Mouse (Mus musculus) c-Kit-negative CD71-positive TER-119-positive erythroid progenitor cells, embryonic 14.5 days (primary cell): ENCODE data around the gene Gm28043.
"Not testable (repeated sequence)": the region's sequence is repeated elsewhere in the genome, so short reads cannot be mapped to it uniquely, and the experiment has no call there.

ENCODE experiments used
- DNase-seq: peaks from one replicate; pipeline ENCODE4 v3.0.0-alpha.2; 2013; ENCODE audit warnings: low read depth, low spot score

The Gm28043 gene

DNA sequence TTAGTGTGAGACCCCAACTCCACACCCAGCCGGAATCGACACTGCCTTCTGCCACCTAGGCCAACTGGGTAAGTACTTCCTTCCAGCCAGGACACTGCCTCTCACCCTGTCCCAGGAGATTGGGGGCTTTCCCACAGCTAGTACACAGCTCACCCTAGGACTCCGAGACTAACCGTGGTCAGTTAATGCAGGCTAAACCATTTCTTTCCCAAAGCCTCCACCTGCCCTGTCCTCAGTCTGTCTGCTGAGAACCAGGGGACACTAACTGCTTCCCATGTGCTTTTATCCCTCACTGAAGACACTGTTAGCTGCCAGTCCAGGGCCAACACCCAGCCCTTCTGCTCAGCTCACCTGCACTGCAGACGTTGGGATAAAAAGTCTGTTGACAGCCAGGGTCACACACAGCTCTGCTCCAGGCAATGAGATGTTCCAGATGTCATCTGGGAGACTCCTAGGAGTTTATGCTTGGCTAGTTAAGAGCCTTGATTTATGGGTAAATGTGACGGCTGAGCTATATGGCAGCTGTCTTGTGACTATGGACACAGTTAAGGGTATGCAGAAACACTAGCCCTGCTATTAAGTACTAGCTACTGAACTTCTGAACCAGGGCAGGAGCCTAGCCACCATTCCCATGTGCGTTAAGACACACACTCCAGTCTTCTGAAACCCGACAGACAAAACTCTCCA lies 97.2 kb downstream of the Gm28043 start:
- no peak for DNase-seq

DNA sequence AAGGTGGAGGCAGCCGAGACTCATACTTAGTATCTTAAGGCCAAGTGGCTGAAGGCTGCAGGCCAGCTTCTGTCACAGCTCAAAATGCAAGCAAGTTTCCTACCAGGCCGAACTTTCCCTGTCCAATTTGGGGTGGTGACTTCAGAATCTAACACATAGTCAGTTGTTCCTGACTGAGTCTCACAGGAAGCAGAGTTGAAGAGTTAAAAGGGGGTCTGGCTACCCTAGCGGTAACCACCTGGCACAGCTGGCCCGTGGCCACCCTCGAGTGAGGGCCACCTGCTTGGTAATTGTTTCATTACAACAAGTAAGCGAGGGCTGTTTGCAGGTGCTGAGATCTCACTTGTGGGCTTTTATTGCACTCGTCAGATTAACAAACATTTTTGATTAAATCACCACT lies 97.9 kb downstream of the Gm28043 start:
- DNase-seq, result no peak

- DNase-seq, result not testable (repeated sequence)
Measured at GRCm38 (mm10) chr17:29713734-29714133, 99.1 kb downstream of the Gm28043 start.

GRCm38 (mm10) chr17:29716732-29717445 lies 102.2 kb downstream of the Gm28043 start, which contains the start of gene Ccdc167:
Ccdc167 (minus strand) TSS chr17:29717044.
- DNase-seq, result peak; percentile 95

GRCm38 (mm10) chr17:29718660-29719059 lies 104.0 kb downstream of the Gm28043 start:
- no peak for DNase-seq

- no peak for DNase-seq
Measured at GRCm38 (mm10) chr17:29719628-29720575, 105.2 kb downstream of the Gm28043 start.

DNA sequence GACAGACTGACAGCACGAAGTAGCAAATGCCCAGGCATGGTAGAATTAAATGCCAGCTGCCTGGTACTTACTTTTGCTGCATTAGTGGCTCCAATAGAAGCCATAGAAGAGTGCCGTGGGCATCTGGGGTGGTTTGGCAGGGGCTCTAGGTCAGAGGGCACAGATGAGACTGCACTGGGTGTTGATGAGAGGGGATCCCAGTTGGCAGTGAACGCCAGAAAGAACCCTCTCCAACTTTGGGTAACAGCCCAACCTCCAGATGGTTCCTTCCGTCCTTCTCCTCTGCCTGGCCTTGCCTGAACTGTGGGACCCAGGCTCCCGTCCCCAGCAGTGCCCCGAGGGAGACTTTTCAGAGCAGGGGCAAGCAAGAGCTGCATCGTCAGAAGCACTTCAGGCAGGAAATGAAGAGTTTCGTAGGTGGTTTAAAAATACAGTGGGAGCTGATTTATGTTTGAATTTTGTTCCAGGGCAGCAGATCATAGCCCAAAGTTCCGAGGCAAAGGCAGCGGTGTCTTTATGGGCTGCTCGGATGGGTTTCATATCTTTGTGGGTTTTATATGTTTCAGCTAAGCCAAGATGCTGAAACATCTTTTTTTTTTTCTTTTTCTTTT lies 106.2 kb downstream of the Gm28043 start:
- no peak for DNase-seq

GRCm38 (mm10) chr17:29724610-29725009 lies 109.9 kb downstream of the Gm28043 start:
- no peak for DNase-seq

GRCm38 (mm10) chr17:29725027-29725620 lies 110.4 kb downstream of the Gm28043 start:
- DNase-seq, result no peak

GRCm38 (mm10) chr17:29728082-29728481 lies 113.4 kb downstream of the Gm28043 start:
- no peak for DNase-seq

- DNase-seq, result no peak
Measured at GRCm38 (mm10) chr17:29730510-29731265, 116.0 kb downstream of the Gm28043 start.

DNA sequence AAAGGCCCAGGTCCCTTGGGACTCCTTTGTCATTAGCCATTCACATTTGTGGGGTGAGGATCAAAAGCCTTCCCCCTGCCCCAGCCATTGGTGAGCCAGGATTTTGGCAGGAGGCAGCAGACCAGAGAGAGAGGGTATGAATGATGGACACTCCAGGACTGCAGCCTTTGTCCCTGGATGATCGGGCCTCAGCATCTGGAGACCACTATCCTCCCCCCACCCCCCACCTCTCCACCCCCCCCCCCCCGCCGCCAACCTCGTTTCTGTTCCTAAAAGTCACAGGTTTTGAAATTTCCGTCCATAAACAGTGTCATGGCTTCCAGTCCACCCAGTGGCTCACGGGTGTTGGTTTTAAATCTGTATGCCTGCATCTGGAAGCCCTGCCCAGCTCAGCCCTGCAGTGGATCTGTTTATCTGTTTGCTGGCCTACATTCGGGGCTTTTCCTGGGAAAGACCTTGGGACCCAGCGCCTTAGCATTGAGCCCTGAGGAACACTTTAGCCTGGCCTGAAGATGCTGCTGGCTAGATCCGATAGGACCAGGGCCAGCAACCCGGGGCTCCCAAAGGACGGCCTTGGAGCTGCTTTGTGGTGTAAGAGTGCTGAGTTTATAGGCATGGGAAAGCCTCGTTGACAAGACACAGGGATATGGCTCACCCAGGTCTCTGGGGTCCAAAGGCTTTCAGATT lies 116.7 kb downstream of the Gm28043 start:
- no peak for DNase-seq

DNA sequence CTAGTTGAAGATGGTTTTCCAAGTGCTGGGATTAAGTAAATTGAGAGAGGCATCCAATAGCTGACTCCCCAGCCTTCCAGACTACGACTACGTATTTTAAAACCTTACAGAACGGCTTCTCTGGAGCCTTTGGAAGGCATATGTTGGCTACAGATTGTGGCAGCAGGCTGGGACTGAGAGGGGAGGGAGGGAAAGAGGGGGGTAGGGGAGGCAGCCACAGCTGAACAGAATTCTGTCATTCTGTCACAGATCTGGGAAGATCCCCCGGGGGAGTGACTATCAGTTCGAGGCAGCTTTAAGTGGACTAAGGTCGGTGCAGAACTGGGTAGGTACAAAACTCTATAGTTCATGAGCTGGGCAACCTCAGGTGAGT lies 117.3 kb downstream of the Gm28043 start:
- DNase-seq, result no peak

DNA sequence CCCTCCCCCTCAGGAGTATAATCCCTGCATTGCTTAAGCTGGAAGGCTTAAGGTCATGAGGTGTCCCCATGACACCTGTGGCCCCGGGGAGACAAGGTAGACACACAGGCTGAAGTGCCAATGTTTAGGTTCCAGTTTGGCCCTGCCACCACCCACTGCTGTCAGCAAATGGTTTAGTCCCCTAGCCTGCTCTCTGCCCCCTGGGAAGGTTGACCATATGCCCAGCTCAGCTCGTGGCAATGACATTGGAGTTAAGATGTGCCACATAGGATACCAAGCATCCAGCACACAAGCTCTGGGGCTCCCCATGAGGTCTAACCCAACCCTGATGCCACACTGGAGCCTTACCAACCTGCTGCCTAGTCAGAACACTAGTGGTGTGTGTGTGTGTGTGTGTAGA lies 117.8 kb downstream of the Gm28043 start:
- DNase-seq, result no peak

DNA sequence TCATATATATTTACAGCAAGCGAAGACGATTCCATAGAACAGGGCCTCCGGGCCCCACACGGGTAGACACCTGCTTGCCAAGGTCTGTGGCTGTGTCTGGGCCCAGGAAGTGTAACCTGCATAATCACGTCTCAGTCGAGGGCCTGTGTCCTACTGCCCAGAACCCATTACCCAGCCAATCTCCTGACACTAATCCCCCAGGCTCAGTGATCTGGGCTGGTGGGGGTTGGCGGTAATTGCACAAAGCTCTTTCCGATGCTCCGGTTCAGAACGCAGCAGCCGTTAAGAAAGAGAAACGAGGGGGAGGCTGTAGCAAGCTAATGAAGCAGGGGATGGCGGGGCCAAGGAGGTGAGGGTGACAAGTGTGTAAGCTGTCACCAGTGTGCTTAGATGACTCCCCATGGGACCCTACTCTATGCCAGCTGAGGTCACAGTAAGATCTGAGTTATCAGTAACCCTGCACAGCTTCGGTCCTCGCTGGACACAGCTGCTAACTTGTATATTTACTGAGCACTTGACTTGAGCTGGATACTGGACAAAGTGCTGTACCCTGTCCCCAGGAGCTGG lies 121.9 kb downstream of the Gm28043 start:
- DNase-seq, result no peak

- no peak for DNase-seq
Measured at GRCm38 (mm10) chr17:29737849-29738804, 123.5 kb downstream of the Gm28043 start.

DNA sequence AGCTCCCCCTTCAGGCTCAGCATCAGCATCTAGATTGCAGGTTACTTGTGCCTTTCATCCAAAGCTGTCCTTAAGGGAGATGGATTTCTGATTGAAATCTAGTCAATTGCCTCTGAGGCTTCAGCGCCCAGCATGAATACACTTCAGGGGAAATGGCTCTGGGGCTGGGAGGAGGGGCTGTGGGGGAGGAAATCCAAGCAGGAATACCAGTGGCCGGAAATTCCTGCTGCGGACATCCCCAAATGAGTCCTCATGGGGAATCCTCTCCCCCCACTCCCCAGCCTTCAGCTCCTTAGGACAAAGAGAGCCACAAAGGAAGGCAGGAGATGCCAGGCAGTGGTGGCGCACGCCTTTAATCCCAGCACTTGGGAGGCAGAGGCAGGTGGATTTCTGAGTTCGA lies 132.8 kb downstream of the Gm28043 start:
- no peak for DNase-seq
